Mouse (Mus musculus) embryonic facial prominence, embryonic 14.5 days (tissue): ENCODE measurements around the gene Cntrl. TPM values are rescaled to one million over a fixed set of nuclear protein-coding genes. Genes with fewer than 3 reads are reported as not detected.

Experiments
- ATAC-seq: fragments of 200-750 bp; cut with Nextera tagmentation; 2 replicates; pipeline ENCODE4 v1.8.0; 2017; ENCODE audit warnings: low read depth, moderate number of reproducible peaks, moderate TSS enrichment
- DNase-seq: peaks from one replicate; pipeline ENCODE4 v3.0.0-alpha.2; 2015; ENCODE audit warnings: low spot score
- H3K27ac ChIP-seq: fragments of 300-500 bp; sonication (generic); replicated peaks from 2 replicates; pipeline ENCODE4 v1.5.1; 2014; ENCODE audit warnings: low read depth, mild to moderate bottlenecking, low read length, moderate library complexity
- H3K27me3 ChIP-seq: fragments of 300-500 bp; sonication (generic); replicated peaks from 2 replicates; pipeline ENCODE4 v1.6.1; 2014; ENCODE audit warnings: low read length; ENCODE audit not compliant: control insufficient read depth, insufficient read depth
- H3K36me3 ChIP-seq: fragments of 300-500 bp; sonication (generic); 2 replicates; pipeline ENCODE4 v1.6.1; 2014; ENCODE audit warnings: low read length, mixed read lengths; ENCODE audit not compliant: control insufficient read depth, insufficient read depth
- H3K4me1 ChIP-seq: fragments of 300-500 bp; sonication (generic); 2 replicates; pipeline ENCODE4 v1.6.1; 2014; ENCODE audit warnings: antibody characterized with exemption, low read length; ENCODE audit not compliant: control insufficient read depth, insufficient read depth
- H3K4me2 ChIP-seq: fragments of 300-500 bp; sonication (generic); 2 replicates; pipeline ENCODE4 v1.6.1; 2014; ENCODE audit warnings: low read depth, mild to moderate bottlenecking, low read length, moderate library complexity, mixed read lengths
- H3K4me3 ChIP-seq: fragments of 300-500 bp; sonication (generic); 2 replicates; pipeline ENCODE4 v1.5.1; 2014; ENCODE audit warnings: low read depth, mild to moderate bottlenecking, low read length
- H3K9ac ChIP-seq: fragments of 300-500 bp; sonication (generic); 2 replicates; pipeline ENCODE4 v1.6.1; 2014; ENCODE audit warnings: low read depth, mild to moderate bottlenecking, low read length, moderate library complexity, mixed read lengths
- H3K9me3 ChIP-seq: fragments of 300-500 bp; sonication (generic); 2 replicates; pipeline ENCODE4 v1.6.1; 2016; ENCODE audit warnings: low read length; ENCODE audit not compliant: control insufficient read depth
- WGBS: fragments of 180-500 bp; shearing (Covaris S2); extraction: QIAGEN DNeasy Blood & Tissue Kit; methylation state at CpG from one replicate; pipeline ENCODE4 v1.1.7; 2014; 5-methylcytosine and 5-hydroxymethylcytosine counted together
- polyA plus RNA-seq: library from polyadenylated mRNA; unstranded; fragments of >200 nt; fragmentation: Nextera tagmentation; extraction: Ambion mirVana; gene quantifications from 2 replicates; pipeline ENCODE4 v1.2.1, GENCODE M21; 2014

Gene Cntrl
- polyA plus RNA-seq, 1 experiment from 2014 or later: 21.8 TPM

DNA sequence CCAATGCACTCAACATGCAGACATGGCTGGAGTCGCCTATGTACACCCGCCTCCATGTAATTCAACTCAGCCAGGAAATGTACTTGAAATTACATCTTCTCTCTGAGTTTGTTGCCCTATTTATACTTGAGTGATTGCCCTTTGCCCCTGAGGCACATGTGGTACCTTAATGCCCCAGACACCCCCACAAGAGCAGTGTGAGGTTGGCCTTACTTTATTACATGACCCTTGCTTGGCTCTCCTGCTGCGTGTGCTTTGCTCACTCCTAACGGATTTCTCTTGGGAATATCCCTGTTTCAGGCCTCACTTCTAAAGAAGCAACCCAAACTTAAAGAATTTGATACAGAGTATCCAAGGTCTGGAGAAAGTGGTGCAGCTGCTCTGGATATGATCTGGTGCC is 39.0 kb upstream of the Cntrl start:
- no peaks in the 10 kb centered on the region for H3K4me1 ChIP-seq
- H3K27me3 ChIP-seq: no peaks in the 10 kb centered on the region
- H3K4me2 ChIP-seq: no peak overlapping the region
- 59% methylated on average over 4 of the region's 4 CpGs for WGBS
- DNase-seq: no peak
- H3K4me3 ChIP-seq: no peak overlapping the region
- H3K9me3 ChIP-seq: no peaks in the 10 kb centered on the region
- no peak overlapping the region for H3K27ac ChIP-seq
- no peaks in the 10 kb centered on the region for H3K36me3 ChIP-seq
- H3K9ac ChIP-seq: no peak overlapping the region
- ATAC-seq: no peak

DNA sequence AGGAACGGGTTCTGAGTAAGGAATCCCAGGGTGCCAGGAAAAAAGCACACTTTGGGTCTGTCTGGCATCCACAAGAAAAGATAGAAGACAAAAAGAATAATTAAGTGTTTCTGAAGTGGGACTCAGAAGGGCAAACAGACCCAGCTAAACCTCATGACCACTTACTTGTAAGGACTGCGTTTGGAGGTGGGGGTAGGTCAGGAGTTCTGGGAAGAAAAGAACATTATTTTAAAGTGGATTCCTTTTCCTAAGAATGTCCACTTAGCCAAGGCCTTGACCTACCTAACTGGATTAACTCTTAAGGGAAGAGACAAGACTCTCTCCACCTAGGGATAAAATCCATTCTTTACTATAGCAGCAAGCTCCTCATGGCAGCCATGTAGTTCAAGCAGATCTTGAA is 36.7 kb upstream of the Cntrl start:
- 65% methylated on average over 2 of the region's 2 CpGs for WGBS
- Histone ChIP-seq H3K4me3 (no peak overlapping the region), H3K9ac (no peak overlapping the region), H3K27me3 (no peaks in the 10 kb centered on the region), H3K4me1 (no peaks in the 10 kb centered on the region), H3K4me2 (no peak overlapping the region), H3K27ac (no peak overlapping the region), H3K36me3 (no peaks in the 10 kb centered on the region), H3K9me3 (no peaks in the 10 kb centered on the region)
- DNase-seq (no peak), ATAC-seq (no peak)

DNA sequence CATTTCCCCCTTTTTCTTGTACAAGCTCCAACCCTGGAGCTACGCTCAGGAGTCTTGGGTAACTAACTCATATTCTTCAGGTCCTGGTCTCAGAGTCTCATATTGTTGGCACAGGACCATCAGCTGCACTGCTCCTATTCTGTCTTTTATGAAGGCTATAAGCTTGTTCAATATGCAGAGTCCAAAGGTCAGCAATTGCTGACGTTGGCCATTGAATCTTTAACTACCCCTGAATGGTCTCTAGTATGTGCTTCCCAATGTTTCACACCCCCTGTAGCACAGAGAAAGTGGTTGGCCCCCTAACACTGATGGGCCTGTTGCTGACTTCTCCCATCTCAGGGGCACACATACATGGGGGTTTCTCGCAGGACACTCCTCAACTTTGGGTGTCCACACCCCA is 35.0 kb upstream of the Cntrl start:
- ATAC-seq (no peak), DNase-seq (no peak)
- no peaks in the 10 kb centered on the region for H3K4me1 ChIP-seq
- H3K9ac ChIP-seq: no peak overlapping the region
- H3K4me3 ChIP-seq: no peak overlapping the region
- no peaks in the 10 kb centered on the region for H3K27me3 ChIP-seq
- H3K27ac ChIP-seq: no peak overlapping the region
- no peaks in the 10 kb centered on the region for H3K9me3 ChIP-seq
- H3K36me3 ChIP-seq: no peaks in the 10 kb centered on the region
- no peak overlapping the region for H3K4me2 ChIP-seq
- WGBS: 95% methylated on average over 3 of the region's 3 CpGs

DNA sequence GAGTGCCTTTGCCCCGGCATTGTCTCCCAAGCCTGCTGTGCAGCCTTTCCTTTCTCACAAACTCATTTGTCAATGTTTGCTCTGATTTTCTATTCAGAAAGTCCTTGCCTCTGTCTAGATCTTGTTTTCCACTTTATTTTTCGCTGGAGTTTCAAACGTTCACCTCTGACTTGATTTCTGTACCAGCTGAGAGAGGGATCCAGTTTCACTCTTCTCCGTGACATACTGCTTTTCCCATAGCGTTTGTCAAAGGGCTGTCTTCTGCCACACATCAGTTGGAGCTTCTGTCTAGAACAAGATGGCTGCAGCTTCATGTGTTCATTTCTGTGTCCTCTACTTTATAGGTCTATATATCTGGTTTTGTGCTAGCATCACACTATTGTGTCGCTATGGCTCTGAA is 30.1 kb upstream of the Cntrl start:
- H3K27me3 ChIP-seq: no peaks in the 10 kb centered on the region
- H3K4me1 ChIP-seq: no peaks in the 10 kb centered on the region
- H3K9me3 ChIP-seq: no peaks in the 10 kb centered on the region
- DNase-seq: no peak
- H3K9ac ChIP-seq: no peak overlapping the region
- no peak overlapping the region for H3K4me2 ChIP-seq
- H3K36me3 ChIP-seq: no peaks in the 10 kb centered on the region
- H3K4me3 ChIP-seq: no peak overlapping the region
- no peak overlapping the region for H3K27ac ChIP-seq
- no peak for ATAC-seq
- WGBS: 59% methylated on average over 6 of the region's 6 CpGs

DNA sequence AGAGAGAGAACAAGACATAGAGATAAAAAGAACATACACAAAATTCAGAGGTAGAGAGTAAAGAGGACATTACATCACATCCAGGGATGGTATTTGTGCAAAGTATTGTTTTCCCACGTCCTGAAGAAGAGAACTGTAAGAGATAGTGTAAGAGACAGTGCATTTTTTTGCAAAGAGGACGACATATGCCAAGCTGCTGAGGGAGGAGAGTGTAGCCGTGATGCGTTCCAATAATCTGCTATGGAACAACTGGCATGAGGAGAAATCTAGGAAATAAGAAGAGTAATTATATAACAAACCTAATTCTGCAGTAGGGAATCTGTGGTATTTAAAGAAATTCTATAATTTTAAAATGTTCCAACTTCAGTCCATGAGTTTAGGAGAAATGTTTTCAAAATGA is 21.9 kb upstream of the Cntrl start:
- ATAC-seq: no peak
- H3K36me3 ChIP-seq: no peaks in the 10 kb centered on the region
- H3K4me3 ChIP-seq: no peak overlapping the region
- H3K4me2 ChIP-seq: no peak overlapping the region
- H3K27me3 ChIP-seq: no peaks in the 10 kb centered on the region
- no peak overlapping the region for H3K27ac ChIP-seq
- H3K4me1 ChIP-seq: no peaks in the 10 kb centered on the region
- H3K9ac ChIP-seq: no peak overlapping the region
- no peaks in the 10 kb centered on the region for H3K9me3 ChIP-seq
- WGBS: 70% methylated on average over 4 of the region's 4 CpGs
- DNase-seq: no peak

DNA sequence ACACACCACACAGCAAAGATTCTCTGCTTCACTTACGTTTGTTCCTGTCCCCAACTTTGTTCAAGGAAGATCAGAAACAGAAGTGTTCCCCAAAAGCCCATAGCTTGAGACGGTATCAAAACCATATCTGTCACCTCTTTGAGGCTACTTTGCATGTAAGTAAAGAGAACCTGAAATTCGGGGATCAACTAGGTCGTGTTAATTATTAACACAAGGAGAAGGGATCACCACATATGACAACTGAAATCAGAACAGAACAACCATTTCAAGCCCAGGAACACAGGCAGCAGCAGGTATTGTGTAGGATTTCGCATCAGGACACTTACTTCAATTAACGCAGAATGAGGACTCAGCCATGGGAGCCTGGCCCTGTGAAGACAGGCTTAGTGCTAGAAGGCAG is 8.8 kb upstream of the Cntrl start:
- DNase-seq (no peak), ATAC-seq (no peak)
- no peaks in the 10 kb centered on the region for H3K9me3 ChIP-seq
- H3K4me3 ChIP-seq: no peak overlapping the region
- H3K27ac ChIP-seq: no peak overlapping the region
- H3K4me1 ChIP-seq: no peaks in the 10 kb centered on the region
- no peaks in the 10 kb centered on the region for H3K36me3 ChIP-seq
- H3K4me2 ChIP-seq: no peak overlapping the region
- H3K9ac ChIP-seq: no peak overlapping the region
- no peaks in the 10 kb centered on the region for H3K27me3 ChIP-seq
- WGBS: 81% methylated on average over 6 of the region's 6 CpGs

DNA sequence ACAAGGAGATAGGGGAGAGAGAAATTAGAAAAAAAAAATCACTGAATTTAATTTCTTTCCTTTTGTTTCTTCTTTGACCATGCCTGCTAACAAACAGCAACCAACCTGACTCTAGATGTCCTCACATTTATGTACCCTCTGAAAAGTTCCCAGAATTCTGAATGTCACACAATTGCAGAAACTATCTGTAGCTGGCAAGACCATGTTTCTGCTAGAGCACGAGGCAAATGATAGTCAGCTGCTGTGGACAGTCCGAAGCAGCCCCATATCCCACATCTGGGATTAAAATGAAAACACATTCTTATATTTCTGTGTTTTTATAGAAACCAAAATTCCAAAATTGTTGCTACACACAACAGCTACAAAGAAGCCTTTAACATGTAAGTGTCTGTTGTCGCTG is 7.8 kb upstream of the Cntrl start, which contains the start of gene AI182371:
Gene AI182371 (minus strand): TSS at position 101 of the 400 bp plus-strand sequence.
- no peak for ATAC-seq
- H3K9me3 ChIP-seq: no peaks in the 10 kb centered on the region
- DNase-seq: no peak
- H3K4me3 ChIP-seq: no peak within 1 kb of the TSS
- H3K27ac ChIP-seq: no peak within 1 kb of the TSS
- no peaks in the 10 kb centered on the region for H3K4me1 ChIP-seq
- no peaks in the 10 kb centered on the region for H3K36me3 ChIP-seq
- no peak within 1 kb of the TSS for H3K9ac ChIP-seq
- H3K27me3 ChIP-seq: no peaks in the 10 kb centered on the region
- no peak within 1 kb of the TSS for H3K4me2 ChIP-seq
- WGBS: 80% methylated on average over 3 of the region's 3 CpGs

DNA sequence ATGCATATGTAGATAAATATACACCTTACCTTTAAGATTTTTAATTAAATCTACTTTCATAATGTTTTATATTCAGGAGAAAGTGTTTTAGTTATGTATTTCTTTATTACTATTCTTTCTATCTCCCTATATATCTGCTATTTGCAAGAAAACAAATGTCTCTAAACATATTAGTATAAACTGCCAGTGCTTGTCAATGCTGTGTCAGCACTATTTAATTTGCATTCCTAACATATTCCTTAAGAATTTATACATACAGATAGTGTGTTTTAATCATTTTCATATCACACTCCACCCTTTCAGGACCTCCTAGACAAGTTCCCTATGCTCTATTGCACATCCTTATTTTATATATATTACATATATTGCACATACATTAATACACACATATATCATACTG is 6.5 kb upstream of the Cntrl start:
- Histone ChIP-seq H3K27me3 (no peaks in the 10 kb centered on the region), H3K4me2 (no peak overlapping the region), H3K27ac (no peak overlapping the region), H3K9ac (no peak overlapping the region), H3K4me3 (no peak overlapping the region), H3K9me3 (no peaks in the 10 kb centered on the region), H3K4me1 (no peaks in the 10 kb centered on the region), H3K36me3 (no peaks in the 10 kb centered on the region)
- no peak for ATAC-seq
- no peak for DNase-seq

DNA sequence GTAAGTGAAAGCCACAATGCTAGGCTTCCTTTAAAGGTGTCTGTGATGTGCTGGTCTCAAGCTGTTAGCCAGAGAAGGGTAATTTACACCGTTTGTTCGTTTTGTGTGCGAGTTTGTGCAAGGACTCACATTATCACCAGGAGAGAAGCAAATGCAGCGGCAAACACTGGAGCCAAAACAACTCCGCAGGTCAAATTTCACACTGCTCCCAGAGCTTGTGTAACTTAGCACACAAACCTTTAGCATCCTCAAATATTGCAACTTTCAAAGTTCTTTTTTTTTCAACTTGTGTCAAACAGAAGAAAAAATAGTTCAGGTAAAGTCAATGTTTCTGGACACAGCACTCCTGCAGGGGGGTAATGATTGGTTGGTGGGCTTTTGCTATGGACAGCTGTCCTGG is 5.7 kb upstream of the Cntrl start:
- Histone ChIP-seq H3K27me3 (no peaks in the 10 kb centered on the region), H3K4me1 (no peaks in the 10 kb centered on the region), H3K9ac (no peak overlapping the region), H3K9me3 (no peaks in the 10 kb centered on the region), H3K4me3 (no peak overlapping the region), H3K27ac (no peak overlapping the region), H3K4me2 (no peak overlapping the region), H3K36me3 (no peaks in the 10 kb centered on the region)
- DNase-seq (no peak), ATAC-seq (no peak)
- WGBS: 74% methylated on average over 5 of the region's 5 CpGs
